Mouse (Mus musculus) right cerebral cortex, postnatal 4 days (tissue): ENCODE data around the gene Get4.

ENCODE experiments used
- DNase-seq: peaks from one replicate; pipeline ENCODE4 v3.0.0-alpha.2; 2022

Gene Get4

DNA sequence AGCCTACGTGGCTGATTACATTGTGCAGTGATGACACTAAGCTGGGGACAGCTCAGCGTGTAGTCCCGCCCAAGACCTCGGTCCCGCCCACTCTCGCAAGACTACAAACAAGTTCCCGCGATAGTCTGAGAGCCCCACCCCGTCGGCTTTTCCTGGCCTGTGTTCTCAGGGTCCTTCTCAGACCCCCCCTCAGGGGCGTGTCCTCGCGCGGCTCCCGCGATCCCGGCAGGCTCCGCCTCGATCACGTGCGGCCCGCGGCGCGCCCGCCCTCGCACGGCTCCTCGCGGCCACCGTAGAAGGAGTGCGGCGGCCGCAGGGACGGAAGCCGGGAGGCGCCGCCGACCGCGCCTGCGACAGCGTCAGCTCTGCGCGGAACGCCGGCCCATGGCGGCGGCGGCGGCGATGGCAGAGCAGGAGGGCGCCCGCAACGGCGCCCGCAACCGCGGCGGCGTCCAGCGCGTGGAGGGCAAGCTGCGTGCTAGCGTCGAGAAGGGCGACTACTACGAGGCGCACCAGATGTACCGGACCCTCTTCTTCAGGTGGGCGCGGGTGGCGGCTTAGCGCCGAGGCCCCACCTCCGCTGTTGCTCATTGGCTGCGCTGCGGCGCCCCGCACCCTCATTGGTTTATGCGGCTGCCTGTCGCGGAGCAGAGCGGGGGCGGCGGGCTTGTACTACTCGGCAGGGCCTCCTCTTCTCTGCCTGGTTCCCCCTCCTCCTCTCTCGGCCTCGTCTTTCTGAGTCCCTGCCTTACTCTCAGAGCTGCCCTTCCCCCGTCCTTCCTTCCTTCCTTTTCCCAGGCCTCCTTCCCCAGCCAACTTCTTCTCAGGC lies at the start of gene Get4:
Gene Get4 (plus strand): TSS at position 244 of the 829 bp plus-strand sequence.
- DNase-seq, result peak; percentile 96

DNA sequence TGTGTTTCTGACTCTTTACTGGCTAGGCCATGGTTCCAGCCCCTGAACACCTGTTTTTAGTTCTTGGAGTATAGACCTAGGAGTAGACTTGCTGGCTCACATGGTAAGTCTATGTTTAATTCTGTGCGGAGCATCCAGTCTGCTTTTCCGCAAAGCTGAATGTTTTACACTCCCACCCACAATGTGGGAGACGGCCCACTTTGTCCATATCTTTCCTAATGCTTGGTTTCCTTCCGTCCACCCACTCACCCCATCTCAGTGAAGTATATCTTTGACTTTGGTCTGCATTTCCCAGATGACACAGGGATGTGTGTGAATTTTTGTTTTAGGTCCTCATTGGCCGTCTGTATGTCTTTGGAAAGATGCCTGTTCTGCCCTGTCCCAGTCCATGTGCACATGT lies 48.8 kb upstream of the Get4 start:
- DNase-seq, result no peak

DNA sequence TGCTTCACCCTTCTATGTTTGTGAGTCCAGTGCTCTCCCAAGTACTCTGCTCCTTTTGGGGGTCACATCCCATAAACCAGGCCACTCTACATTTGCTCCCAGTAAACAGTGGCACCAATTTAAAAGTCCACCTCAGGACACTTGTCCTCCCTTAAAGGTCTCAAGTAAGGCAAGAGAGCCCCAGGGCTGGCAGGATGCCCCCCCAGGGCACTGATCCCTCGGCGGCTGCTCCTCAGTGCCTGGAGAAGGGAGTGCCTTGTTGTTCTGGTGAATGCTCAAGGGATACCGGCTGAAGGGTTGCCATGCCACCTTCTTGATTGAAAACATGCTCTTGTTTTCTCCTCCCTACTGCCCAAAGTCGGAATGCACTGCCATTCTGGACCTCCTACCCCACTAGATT lies 46.0 kb upstream of the Get4 start:
- no peak for DNase-seq

DNA sequence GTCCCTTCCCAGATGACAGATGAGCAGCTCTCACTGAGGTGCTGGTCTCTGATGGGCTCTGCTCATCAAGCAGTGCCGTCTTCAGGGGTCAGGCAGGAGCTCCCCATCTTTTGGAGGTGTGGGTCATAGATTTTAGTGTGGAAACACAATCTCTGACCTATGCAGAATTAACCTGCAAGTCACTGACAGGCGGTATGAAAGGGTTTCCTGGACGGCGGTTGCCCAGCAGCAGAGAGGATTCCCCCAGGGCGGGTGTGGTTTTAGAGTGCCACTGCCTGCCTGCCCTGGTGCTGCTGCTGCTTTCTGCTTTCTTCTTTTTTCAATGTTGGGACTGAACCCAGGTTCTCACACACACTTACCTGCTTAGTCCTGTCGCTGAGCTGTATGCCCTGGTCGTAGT lies 45.6 kb upstream of the Get4 start:
- DNase-seq, result no peak

DNA sequence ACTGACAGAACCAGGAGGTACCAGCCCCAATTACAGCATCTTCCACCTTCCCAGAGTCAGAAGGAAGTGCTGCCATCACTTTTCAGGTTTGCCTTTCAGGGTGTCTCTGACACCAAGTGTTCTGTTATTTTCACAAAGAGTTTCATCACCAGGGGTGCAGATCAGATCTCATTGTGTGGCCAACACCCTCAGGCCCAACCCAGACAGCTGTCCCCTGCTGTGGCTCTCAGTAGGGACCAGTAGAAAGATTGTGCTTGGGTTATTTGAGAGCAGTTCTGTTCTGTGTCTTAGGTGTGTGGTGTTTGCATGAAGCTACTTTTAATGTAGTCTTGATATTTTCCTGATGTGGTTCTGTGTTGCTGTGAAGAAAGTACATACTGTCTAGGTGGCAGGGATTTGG lies 43.9 kb upstream of the Get4 start:
- no peak for DNase-seq

DNA sequence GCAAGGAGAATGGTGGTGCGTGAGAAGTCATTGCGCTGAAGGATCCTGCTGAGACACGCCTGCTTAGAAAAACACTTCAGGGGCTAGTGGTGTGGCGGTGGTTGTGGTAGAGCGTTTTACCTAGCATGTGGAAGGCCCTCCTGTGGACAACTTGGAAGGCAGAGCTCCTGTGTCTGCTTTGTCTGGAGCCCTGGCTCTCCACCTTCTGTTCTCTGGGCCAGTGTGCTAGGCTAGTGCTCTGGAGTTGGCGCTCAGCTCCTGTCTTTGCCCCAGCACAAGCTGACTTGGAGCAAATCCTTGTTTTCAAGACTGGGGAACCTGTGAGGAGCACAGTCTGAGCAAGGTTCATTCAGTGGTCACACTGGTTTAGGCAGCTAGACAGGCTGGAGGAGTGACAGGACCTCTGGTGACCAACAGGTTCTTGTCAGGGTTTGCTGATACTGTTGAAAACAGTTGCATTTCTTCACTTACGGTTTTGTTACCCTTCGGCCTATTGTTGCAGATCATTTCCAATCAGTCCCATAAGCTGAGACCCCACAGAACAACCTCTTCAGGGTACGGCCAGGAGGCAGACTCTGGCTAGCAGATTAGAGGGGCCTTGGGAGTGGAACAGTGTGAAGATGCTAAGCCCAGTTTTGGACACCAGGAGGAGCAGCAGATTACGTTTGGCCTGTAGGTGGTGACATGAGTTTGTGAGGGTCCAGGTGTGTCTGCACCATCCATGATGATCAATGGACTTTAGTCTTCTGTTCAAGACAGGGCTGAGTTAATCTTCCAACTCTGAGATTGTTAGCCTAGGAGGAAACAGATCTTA lies 43.0 kb upstream of the Get4 start:
- DNase-seq, result no peak

DNA sequence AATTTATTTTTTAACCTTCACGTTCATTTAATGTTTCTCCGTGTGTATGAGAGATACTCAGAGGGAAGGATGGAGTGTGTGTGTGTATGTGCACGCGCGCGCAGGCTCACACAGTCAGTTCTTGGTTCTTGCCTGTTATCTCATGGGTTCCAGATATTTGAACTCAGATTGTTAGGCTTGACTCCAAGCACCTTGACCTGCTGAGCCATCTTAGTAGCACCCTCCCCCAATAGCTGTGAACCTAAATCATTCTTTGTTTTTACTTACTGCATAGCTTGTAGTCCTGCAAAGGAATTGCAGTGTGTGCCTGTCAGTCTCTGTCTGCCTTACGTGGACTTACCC lies 42.5 kb upstream of the Get4 start:
- DNase-seq, result no peak

DNA sequence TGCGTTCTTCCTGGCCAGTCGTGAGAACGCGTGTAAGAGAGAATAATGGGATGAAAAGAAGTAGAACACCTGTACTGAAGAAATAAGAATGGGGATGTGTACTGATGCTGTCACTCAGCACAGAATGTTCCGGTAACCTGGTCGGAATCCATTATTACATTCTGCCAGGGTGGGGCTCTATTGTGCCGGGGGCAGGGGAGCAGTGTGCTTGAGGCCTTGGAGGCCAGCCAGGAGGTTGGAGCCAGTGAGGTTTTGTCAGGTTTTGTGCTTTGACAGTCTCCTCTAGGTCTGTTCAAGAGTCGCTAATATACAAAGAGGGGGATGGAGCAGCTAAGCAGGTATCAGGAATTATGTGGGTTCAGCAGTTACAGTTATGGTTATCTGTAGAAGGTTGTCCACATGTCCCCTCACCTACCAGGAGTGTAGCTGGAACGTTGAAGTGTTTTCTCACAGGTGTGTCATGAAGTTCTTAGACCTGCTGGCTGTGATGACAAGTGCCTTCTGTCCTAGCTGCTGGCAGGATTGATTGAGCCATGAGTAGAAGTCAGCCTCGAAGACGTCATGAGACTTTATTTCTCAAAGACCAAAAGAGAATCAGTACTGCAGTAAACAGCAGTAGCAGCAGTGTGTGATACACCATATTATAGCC lies 40.3 kb upstream of the Get4 start:
- DNase-seq, result no peak

DNA sequence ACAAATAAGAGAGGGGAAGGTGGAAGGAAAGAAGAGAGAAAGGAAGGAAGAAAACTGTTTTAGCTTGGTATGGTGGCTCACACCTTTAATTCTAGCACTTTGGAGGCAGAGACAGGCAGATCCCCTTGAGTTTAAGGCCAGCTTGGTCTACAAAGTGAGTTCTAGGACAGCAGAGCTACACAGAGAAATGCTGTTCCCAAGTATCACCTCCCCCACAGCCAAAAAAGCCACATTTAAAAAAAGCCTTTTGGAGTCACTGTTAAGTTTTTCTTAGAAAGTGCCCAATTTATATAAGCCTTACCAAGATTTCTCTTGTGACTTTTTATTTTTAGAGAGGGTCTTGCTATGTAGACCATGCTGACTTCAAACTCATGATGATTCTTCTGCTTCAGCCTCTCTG lies 37.8 kb upstream of the Get4 start:
- DNase-seq, result no peak

DNA sequence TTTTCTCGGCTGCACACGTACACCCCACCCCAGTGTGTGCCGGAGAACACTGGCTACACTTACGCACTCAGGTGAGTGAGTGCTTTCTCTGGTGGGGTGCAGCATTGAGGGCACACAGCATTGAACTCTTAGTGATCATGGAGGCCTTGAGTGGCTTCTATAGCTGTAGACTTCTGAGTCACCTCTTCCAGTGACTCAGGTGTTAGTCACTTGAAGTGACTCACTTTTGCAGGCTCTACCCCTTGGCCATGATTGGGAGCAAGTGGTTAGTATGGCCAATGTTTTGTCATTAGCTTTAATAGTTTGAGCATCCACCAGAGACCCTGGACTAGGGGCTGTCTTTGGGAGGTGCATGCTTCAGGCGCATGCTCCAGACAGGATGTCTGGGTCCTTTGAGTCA lies 36.9 kb upstream of the Get4 start:
- no peak for DNase-seq

DNA sequence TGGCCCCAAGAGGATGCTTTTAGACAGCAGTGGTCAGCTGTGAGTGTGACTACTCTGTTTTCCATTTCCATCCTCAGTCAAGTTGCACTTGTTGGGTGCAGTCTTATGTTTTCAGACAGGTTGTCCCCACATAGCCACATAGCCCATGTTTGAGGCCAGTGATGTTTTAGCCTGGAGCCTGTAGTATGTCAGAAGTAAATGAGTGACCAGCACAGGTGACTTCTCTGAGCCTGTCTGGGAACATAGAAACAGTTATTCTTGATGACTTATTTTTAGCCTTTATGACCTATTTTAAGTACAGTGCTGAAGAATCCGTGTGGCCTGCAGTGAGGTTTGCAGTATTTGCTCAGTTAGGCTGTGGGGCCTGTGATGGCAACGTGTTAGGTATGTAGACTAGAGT lies 36.0 kb upstream of the Get4 start:
- DNase-seq, result no peak

DNA sequence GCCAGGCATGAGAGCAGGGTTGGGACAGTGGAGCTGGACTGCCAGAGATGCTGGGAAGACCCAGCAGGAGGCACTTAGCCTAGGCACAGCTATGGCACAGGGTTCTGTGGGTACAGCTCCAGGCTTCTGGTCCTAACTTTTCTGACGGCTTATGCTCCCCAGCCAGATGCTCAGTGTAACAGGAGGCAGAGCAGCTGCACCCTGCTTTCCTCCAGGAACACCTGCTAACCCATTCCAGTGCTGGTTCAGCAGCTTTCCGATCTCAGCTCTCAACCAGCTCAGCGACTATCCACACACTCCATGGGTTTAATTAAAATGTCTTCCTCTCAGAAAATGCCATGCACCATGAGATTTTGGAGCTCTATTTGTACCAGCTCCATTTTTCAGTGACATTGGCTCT lies 35.4 kb upstream of the Get4 start:
- no peak for DNase-seq

DNA sequence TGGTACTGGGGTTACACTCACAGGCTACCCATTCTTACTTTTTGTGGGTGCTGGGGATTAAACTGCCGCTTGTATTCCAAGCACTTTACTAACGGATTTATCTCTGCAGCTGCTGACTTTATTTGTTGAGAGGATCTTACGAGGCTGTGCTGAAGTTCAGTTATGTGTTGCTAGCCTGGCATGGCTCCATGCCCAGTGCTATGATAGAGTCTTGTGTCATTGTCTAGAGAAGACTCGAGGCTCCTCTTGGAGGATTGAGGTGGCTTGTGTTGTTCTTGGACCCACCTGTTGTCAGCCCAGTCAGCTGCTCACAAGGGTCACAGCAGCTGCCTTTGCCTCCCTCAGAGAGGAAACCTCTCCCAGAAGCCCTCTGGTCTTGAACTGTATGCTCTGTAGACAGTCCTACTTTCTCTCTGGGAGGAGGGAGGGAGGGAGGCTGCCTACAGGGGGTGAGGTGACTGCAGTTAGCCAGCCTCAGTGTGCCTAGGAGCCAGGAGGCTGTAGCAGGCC lies 32.1 kb upstream of the Get4 start:
- no peak for DNase-seq

DNA sequence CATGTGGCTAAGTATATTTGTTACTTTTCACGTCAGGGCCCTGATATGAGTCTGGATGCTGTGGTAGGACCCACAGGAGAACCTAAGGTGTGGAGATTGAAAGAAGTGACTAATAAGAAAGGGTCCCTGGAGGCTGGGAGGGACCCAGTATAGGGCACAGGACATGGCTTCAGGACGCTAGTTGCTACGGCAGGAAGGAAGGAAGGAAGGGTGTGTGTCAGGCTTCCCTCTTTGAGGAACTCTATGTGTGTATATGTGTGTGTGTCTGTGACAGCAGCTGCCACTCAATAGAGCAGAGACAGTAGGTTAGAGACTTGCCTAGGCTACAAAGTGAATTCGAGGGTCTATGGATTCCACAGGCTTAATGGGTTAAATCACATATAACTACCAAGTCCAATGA lies 31.5 kb upstream of the Get4 start:
- no peak for DNase-seq

DNA sequence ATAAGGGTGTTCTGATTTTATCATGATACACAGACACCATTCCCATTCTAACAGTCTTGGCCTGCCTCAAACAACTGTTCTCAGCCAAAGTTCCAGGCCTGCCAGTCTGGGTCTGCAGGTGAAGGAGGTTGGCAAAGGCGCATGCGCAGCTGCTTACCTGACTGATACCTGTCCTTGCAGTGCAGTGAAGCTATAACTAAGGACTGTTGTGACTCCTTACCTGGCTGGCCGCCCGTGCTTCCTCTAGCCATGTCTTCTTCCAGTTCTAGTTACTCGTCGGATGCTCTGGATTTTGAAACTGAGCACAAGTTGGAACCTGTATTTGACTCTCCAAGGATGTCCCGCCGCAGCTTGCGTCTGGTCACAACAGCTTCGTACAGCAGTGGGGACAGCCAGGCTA lies 28.8 kb upstream of the Get4 start:
- no peak for DNase-seq

DNA sequence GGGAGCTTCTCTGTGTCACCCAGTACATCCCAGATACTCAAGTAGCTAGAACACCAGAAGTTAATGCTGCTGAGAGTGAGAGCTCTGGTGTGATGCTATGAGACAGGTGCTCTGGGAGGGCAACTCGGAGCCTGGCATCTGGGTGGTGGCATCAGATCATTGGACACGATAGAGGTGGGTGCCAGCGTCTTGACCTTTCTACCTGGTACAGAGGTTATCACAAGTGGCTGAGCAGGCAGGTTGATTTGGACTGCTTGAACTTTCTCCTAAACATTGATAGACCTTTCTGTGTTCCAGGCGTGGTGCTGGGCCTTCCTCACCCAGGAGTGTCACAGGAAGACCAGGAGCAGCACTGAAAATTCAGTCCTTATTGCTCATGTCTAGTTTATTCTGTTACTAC lies 24.9 kb upstream of the Get4 start:
- DNase-seq, result no peak

DNA sequence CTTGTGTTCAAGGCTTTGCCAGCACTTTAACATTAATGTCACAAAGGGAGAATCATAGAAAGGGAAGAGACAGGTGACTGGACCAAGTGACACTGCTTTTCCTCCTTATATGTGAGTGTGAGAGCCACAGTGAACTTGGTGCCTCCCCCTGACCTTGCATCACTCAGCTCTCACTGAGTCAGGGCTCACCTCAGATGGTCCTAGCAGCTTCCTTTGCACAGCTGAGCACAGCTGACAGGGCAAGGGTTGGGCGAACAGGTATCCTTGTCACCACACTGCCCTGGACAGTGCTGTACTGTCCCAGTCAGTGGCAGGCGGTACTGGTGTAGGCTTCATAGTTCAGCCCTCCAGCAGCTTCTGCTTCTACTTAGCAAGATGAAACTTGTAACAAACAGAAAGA lies 24.5 kb upstream of the Get4 start:
- DNase-seq, result no peak

DNA sequence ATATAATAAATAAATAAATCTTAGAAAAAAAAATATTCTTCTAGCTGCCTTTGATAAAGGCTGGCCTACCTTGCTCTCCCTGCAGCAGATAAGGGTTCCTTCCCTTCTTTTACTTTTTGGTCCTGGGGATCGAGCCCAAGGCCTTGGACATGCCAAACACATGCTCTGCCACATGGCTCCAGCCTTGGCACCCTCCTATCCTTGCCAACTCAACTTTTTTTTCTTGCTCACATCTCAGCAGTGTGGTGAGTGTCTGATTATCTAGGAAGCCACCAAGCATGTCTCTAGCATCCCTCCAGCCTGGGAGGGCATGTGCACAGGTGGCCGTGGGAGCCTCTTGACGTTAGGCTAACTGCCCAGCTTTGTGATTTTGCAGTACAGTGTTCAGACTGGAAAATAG lies 23.8 kb upstream of the Get4 start:
- DNase-seq, result no peak

DNA sequence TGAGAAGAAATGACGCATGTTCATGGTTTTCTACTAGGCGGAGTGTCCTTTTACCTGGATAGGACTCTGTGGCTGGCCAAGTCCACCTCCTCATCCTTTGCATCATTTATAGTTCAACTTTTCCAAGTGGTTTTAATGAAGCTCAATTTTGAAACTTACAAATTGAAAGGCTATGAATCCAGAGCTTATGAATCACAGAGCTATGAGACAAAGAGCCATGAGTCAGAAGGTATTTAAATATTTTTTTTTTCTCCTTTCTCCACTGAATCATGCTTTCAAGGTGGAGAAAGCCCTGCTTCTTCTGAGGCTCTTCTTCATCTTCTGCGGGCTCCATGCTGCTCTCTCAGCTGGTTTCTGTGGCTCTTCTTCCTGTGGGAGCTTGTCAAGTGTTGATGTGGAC lies 22.4 kb upstream of the Get4 start:
- DNase-seq, result no peak

DNA sequence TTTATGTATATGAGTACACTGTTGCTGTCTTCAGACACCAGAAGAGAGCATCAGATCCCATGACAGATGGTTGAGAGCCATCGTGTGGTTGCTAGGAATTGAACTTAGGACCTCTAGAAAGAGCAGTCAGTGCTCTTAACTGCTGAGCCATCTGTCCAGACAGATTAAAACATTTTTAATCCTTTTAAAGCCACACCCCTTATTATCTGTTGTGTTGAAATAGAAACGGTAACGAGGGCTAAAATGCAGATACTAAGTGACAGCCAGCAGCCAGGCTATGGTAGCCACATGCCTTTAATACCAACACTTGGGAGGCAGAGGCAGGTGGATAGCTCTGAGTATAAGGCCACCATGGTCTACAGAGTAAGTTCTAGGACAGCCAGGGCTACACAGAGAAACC lies 20.0 kb upstream of the Get4 start:
- no peak for DNase-seq

DNA sequence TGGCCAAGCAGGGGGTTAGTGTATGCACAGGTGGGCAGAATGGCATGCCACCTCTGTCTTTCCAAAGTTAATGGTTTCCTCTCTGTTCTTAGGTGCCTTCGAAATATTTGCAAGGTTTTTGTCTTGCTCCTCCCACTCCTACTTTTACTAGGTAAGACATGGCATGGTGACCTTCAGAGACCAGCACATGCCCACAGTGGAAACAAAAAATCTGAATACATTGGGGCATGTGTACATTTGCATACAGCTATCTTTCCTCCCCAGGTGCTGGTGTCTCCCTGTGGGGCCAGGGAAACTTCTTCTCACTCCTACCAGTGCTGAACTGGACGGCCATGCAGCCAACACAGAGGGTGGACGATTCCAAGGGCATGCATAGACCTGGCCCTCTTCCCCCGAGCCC lies 17.7 kb upstream of the Get4 start:
- DNase-seq, result no peak

DNA sequence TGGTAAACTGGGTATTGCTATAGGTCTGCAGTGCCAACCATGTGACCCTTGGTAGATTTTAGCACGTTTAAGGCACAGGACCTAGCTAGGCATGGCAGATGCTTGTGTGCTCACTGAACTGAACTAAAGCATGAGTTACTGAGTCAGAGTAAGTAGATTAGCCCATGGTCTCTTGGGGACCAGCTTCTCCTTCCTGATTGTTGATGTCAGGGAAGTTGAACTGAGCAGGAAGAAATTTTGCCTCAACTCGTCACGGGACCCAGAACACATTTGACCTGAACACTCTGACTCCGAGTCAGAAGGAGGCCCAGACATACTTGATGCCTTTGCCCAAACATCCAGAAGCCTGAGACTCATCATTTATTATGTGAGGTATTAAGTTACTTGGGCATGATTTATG lies 14.7 kb upstream of the Get4 start:
- DNase-seq, result no peak

DNA sequence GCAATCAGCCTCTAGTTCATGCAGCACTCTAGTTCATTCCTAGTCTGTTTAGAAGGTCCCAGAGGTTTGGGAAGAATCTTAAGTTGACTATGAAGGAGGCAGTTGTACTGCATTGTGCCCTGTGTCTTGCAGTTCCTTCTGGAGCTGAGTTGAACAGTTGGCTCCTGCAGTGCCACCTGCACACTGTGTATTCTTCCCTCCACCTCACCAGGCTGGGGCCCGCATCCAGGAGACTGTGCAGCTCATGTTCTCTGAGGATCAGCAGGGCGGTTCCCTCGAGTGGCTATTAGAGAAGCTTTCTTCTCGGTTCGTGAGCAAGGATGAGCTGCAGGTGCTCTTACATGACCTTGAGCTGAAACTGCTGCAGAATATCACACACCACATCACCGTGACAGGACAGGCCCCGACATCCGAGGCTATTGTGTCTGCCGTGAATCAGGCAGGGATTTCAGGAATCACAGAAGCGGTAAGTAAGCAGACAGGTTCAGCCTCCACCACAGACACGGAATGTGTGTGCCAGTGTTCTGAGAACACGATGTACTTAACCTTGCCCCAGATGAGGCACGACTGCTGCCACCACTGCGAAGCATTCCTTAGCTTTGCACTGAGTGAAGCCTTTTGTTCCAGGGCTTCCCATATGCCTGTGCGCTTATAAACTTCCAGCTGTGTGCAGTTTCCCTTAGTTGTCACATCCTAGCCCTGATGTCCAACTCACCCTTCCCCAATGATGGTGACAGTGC lies 10.9 kb upstream of the Get4 start:
- no peak for DNase-seq
